12 mouse cellular contexts compared by ENCODE assay signal in the genomic region with DNA sequence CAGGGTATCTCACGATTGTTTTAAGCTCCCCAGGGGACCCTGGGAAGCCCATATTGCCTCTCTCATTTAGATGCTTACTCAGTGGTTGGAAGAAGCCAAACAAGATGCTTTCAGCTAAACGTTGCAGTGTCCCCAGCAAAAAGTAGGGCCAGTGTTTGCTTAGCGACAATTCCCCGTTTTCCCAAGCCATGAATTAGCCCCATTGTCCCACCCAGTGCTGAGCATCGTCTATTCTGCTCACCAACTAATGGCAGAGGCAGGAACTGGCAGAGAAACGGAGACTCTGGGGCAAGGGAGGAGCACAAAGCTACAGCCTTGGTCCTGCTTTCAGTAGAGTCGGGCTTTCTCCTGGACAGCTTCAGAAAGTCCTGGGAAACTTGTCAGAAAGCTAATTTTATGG. TPM values are rescaled to one million over a fixed set of nuclear protein-coding genes. Genes with fewer than 3 reads are reported as not detected.
DNase-seq lines count a peak whose midpoint lies in the region; ATAC-seq lines count a peak whose summit lies in the region.
"Had no signal": no experiment of that assay in that cellular context is flagged by ENCODE, and none has a peak within 500 bp of the region (broad histone marks: within the 10 kb centered on the region; RNA-seq: fewer than 3 reads in every experiment).

No protein-coding gene starts in this region.

- intact Hi-C loops in left cerebral cortex, postnatal 36 days (cut with DNase I): no loop called here

- peak; percentile 44; the same call in 1 of the 2 replicates for ATAC-seq in frontal cortex, adult (ENCODE audit: low TSS enrichment)
- ATAC-seq: Patski had no signal

- DNase-seq in frontal cortex, postnatal 36 days (ENCODE audit: low spot score in 2 of 2): no peak
- DNase-seq in right cerebral cortex, postnatal 25 days: peak; percentile 6
- no peak for DNase-seq in right cerebral cortex, postnatal 4 days
- DNase-seq in left cerebral cortex, postnatal 36 days (ENCODE audit: low spot score in 2 of 2): peak; percentile 14 to 20
- DNase-seq in telencephalon, adult 2 months (ENCODE audit: low read depth, low spot score): peak; percentile 75
- DNase-seq in adrenal gland, postnatal 10 days: no peak
- DNase-seq in adrenal gland, postnatal 14 days: no peak
- DNase-seq: adrenal gland, postnatal 25 days; gastrocnemius, postnatal 14 days; kidney, adult 8-10 months had no signal

RNA-seq across cellular contexts. Expression of a gene that starts 10.4 kb away (rescaled TPM):
- total RNA-seq in left cerebral cortex, postnatal 36 days (2021): 100 to 1,000 TPM; 389 to 402 TPM
- total RNA-seq in adrenal gland, postnatal 10 days (2021): 100 to 1,000 TPM; 145 to 154 TPM
- total RNA-seq in adrenal gland, postnatal 14 days (2021): 140 and 142 TPM in 2 replicates

RNA-seq across cellular contexts. Expression of a gene that starts 35.7 kb away (rescaled TPM):
- total RNA-seq in left cerebral cortex, postnatal 36 days (2021): 10 to 100 TPM; 19.8 to 26.7 TPM
- 10 to 100 TPM; 19.3 to 21.3 TPM for total RNA-seq in adrenal gland, postnatal 10 days (2021)
- 24.1 and 29.2 TPM in 2 replicates for total RNA-seq in adrenal gland, postnatal 14 days (2021)

Comparison
In these comparisons a context has a peak if more than half of its experiments do, and no peak if none do; other contexts are left out.
1. DNase-seq: peak in right cerebral cortex, postnatal 25 days (single experiment), left cerebral cortex, postnatal 36 days (2 of 2) and telencephalon, adult 2 months (single experiment); none in frontal cortex, postnatal 36 days (0 of 2), right cerebral cortex, postnatal 4 days (single experiment), adrenal gland, postnatal 10 days (single experiment) and adrenal gland, postnatal 14 days (single experiment).